Mouse (Mus musculus) brain, embryonic 14.5 days (tissue): ENCODE data around the gene Gls.

ENCODE experiments used
- CTCF ChIP-seq: fragments of 200-500 bp; IDR thresholded peaks from 2 replicates; pipeline ENCODE4 v1.5.1; 2012; ENCODE audit warnings: inconsistent platforms, mild to moderate bottlenecking, moderate library complexity, borderline replicate concordance; ENCODE audit not compliant: insufficient read depth, insufficient read length; ENCODE audit errors: extremely low read depth
- POLR2A ChIP-seq: fragments of 200-500 bp; IDR thresholded peaks from 2 replicates; pipeline ENCODE4 v1.6.1; 2012; ENCODE audit warnings: mild to moderate bottlenecking, inconsistent platforms, borderline replicate concordance; ENCODE audit not compliant: poor library complexity, insufficient read depth, insufficient read length, severe bottlenecking; ENCODE audit errors: extremely low read depth

- no peak for TF ChIP-seq CTCF
- TF ChIP-seq POLR2A, result no peak
These were observed 88.1 kb downstream of the Gls start for GRCm38 (mm10) chr1:52144907-52145306.
